Mouse (Mus musculus) CH12.LX (cell line): ENCODE data around the gene Pvalb. TPM values are rescaled to one million over a fixed set of nuclear protein-coding genes. Genes with fewer than 3 reads are reported as not detected.

Experiments used
- DNase-seq: peaks from one replicate; pipeline ENCODE4 v3.0.0-alpha.2; 2013; ENCODE audit errors: extremely low read depth
- H3K27ac ChIP-seq: 2 replicates; pipeline ENCODE4 v1.5.1; 2012; ENCODE audit warnings: low read depth, mild to moderate bottlenecking, control low read depth, moderate library complexity; ENCODE audit not compliant: insufficient read depth
- H3K27me3 ChIP-seq: replicated peaks from 2 replicates; pipeline ENCODE3; 2012; ENCODE audit warnings: inconsistent platforms
- H3K36me3 ChIP-seq, 2 experiments: replicated peaks in 1 of 2; 2 replicates each; pipeline versions ENCODE3 to v1.6.1; 2012; ENCODE audit warnings: inconsistent platforms in 1 of 2, low read length in 1 of 2, mild to moderate bottlenecking in 1 of 2, mixed read lengths in 1 of 2, moderate library complexity in 1 of 2; ENCODE audit not compliant: control insufficient read depth in 1 of 2, insufficient read depth in 1 of 2
- H3K4me1 ChIP-seq, 2 experiments: 2 replicates each; pipeline ENCODE4 v1.6.1; 2012; ENCODE audit warnings: inconsistent platforms in 1 of 2, moderate library complexity in 1 of 2; ENCODE audit not compliant: insufficient read depth in 2 of 2, control insufficient read depth in 1 of 2
- H3K4me2 ChIP-seq: 2 replicates; pipeline ENCODE4 v1.6.1; 2012; ENCODE audit warnings: low read depth, mild to moderate bottlenecking, control low read depth; ENCODE audit not compliant: poor library complexity, insufficient read depth, severe bottlenecking
- H3K4me3 ChIP-seq, 3 experiments: fragments of 150-350 bp in 1 of 3; sonication (generic) in 1 of 3; replicated peaks in 1 of 3; 2 replicates each; pipeline versions ENCODE3 to v1.5.1; 2011 to 2012; ENCODE audit warnings: low read depth in 2 of 3, low read length in 2 of 3, mild to moderate bottlenecking in 2 of 3, moderate library complexity in 2 of 3, control low read depth in 1 of 3, improper control_type of control experiment in 1 of 3, inconsistent platforms in 1 of 3, mixed read lengths in 1 of 3; ENCODE audit not compliant: poor library complexity in 1 of 3
- H3K79me2 ChIP-seq: replicated peaks from 2 replicates; pipeline ENCODE4 v1.6.1; 2012; ENCODE audit warnings: mild to moderate bottlenecking, moderate library complexity; ENCODE audit not compliant: control insufficient read depth, poor library complexity, insufficient read depth, severe bottlenecking; ENCODE audit errors: extremely low read depth
- H3K9ac ChIP-seq: 2 replicates; pipeline ENCODE4 v1.6.1; 2012; ENCODE audit warnings: low read depth, mild to moderate bottlenecking, control low read depth, moderate library complexity; ENCODE audit not compliant: insufficient read depth
- H3K9me3 ChIP-seq: replicated peaks from 2 replicates; pipeline ENCODE3; 2012; ENCODE audit warnings: low read length, inconsistent platforms, mixed read lengths
- BHLHE40 ChIP-seq: IDR thresholded peaks from 2 replicates; pipeline ENCODE4 v1.6.1; 2011; ENCODE audit warnings: mild to moderate bottlenecking, low read depth, low read length, improper control_type of control experiment
- CHD1 ChIP-seq: IDR thresholded peaks from 2 replicates; pipeline ENCODE4 v1.6.1; 2012; ENCODE audit warnings: low read depth, low read length, improper control_type of control experiment, inconsistent platforms
- CHD2 ChIP-seq: IDR thresholded peaks from 2 replicates; pipeline ENCODE4 v1.6.1; 2011; ENCODE audit warnings: low read length, improper control_type of control experiment
- CTCF ChIP-seq, 2 experiments: IDR thresholded peaks in 1 of 2; conservative IDR thresholded peaks in 1 of 2; 2 replicates each; pipeline ENCODE4 v1.5.1; 2011 to 2012; ENCODE audit warnings: low read depth in 2 of 2, low read length in 2 of 2, improper control_type of control experiment in 1 of 2, inconsistent platforms in 1 of 2, mild to moderate bottlenecking in 1 of 2, moderate library complexity in 1 of 2
- ELF1 ChIP-seq: IDR thresholded peaks from 2 replicates; pipeline ENCODE4 v1.6.1; 2014; ENCODE audit warnings: low read depth, mild to moderate bottlenecking, inconsistent platforms, low read length, improper control_type of control experiment
- EP300 ChIP-seq: IDR thresholded peaks from 2 replicates; pipeline ENCODE4 v1.6.1; 2011; ENCODE audit warnings: low read length, improper control_type of control experiment
- ETS1 ChIP-seq: conservative IDR thresholded peaks from 2 replicates; pipeline ENCODE4 v1.6.1; 2012; ENCODE audit warnings: low read depth, mild to moderate bottlenecking, inconsistent platforms, low read length, improper control_type of control experiment, moderate library complexity
- GABPA ChIP-seq: IDR thresholded peaks from 2 replicates; pipeline ENCODE4 v1.6.1; 2012; ENCODE audit warnings: low read depth, low read length, improper control_type of control experiment, inconsistent platforms; ENCODE audit not compliant: insufficient replicate concordance
- HCFC1 ChIP-seq: IDR thresholded peaks from 2 replicates; pipeline ENCODE4 v1.6.1; 2012; ENCODE audit warnings: low read depth, mild to moderate bottlenecking, inconsistent platforms, low read length, improper control_type of control experiment
- IRF4 ChIP-seq: IDR thresholded peaks from 2 replicates; pipeline ENCODE4 v1.6.1; 2014; ENCODE audit warnings: low read depth, mild to moderate bottlenecking, inconsistent platforms, low read length, improper control_type of control experiment
- JUN ChIP-seq: IDR thresholded peaks from 2 replicates; pipeline ENCODE4 v1.6.1; 2011; ENCODE audit warnings: low read depth, mild to moderate bottlenecking, low read length, improper control_type of control experiment, moderate library complexity; ENCODE audit not compliant: insufficient read depth
- JUND ChIP-seq: conservative IDR thresholded peaks from 2 replicates; pipeline ENCODE4 v1.6.1; 2011; ENCODE audit warnings: low read depth, low read length, improper control_type of control experiment
- KAT2A ChIP-seq: IDR thresholded peaks from 2 replicates; pipeline ENCODE4 v1.6.1; 2012; ENCODE audit warnings: low read length, improper control_type of control experiment, inconsistent platforms; ENCODE audit not compliant: insufficient replicate concordance
- MAFK ChIP-seq: IDR thresholded peaks from 2 replicates; pipeline ENCODE4 v1.6.1; 2011; ENCODE audit warnings: low read length, improper control_type of control experiment; ENCODE audit not compliant: insufficient replicate concordance
- MAX ChIP-seq: IDR thresholded peaks from 2 replicates; pipeline ENCODE4 v1.6.1; 2011; ENCODE audit warnings: low read length, improper control_type of control experiment
- MAZ ChIP-seq: IDR thresholded peaks from 2 replicates; pipeline ENCODE4 v1.6.1; 2012; ENCODE audit warnings: low read depth, mild to moderate bottlenecking, inconsistent platforms, low read length, improper control_type of control experiment, moderate library complexity
- MEF2A ChIP-seq: IDR thresholded peaks from 2 replicates; pipeline ENCODE4 v1.6.1; 2014; ENCODE audit warnings: low read depth, mild to moderate bottlenecking, inconsistent platforms, low read length, improper control_type of control experiment, borderline replicate concordance
- MXI1 ChIP-seq: IDR thresholded peaks from 2 replicates; pipeline ENCODE4 v1.6.1; 2011; ENCODE audit warnings: mild to moderate bottlenecking, low read depth, low read length, improper control_type of control experiment
- MYC ChIP-seq: IDR thresholded peaks from 2 replicates; pipeline ENCODE4 v1.6.1; 2011; ENCODE audit warnings: low read depth, mild to moderate bottlenecking, improper control_type of control experiment, low read length
- NELFE ChIP-seq: IDR thresholded peaks from 2 replicates; pipeline ENCODE4 v1.6.1; 2011; ENCODE audit warnings: low read depth, low read length, improper control_type of control experiment
- PAX5 ChIP-seq: IDR thresholded peaks from 2 replicates; pipeline ENCODE4 v1.6.1; 2012; ENCODE audit warnings: low read length, inconsistent platforms, mixed read lengths
- POLR2A ChIP-seq: IDR thresholded peaks from 2 replicates; pipeline ENCODE4 v1.6.1; 2011; ENCODE audit warnings: low read depth, mild to moderate bottlenecking, improper control_type of control experiment, low read length
- POLR2AphosphoS2 ChIP-seq: IDR thresholded peaks from 2 replicates; pipeline ENCODE4 v1.6.1; 2011; ENCODE audit warnings: low read depth, low read length, improper control_type of control experiment
- RAD21 ChIP-seq: IDR thresholded peaks from 2 replicates; pipeline ENCODE4 v1.6.1; 2011; ENCODE audit warnings: low read depth, mild to moderate bottlenecking, low read length, improper control_type of control experiment, moderate library complexity
- RCOR1 ChIP-seq: conservative IDR thresholded peaks from 2 replicates; pipeline ENCODE4 v1.6.1; 2012; ENCODE audit warnings: low read depth, mild to moderate bottlenecking, inconsistent platforms, low read length, improper control_type of control experiment
- SIN3A ChIP-seq: IDR thresholded peaks from 2 replicates; pipeline ENCODE4 v1.6.1; 2012; ENCODE audit warnings: low read length, improper control_type of control experiment, inconsistent platforms
- SMC3 ChIP-seq: IDR thresholded peaks from 2 replicates; pipeline ENCODE4 v1.6.1; 2011; ENCODE audit warnings: low read depth, low read length, improper control_type of control experiment
- TBP ChIP-seq: conservative IDR thresholded peaks from 2 replicates; pipeline ENCODE4 v1.6.1; 2011; ENCODE audit warnings: low read depth, low read length, improper control_type of control experiment
- TCF12 ChIP-seq: IDR thresholded peaks from 2 replicates; pipeline ENCODE4 v1.6.1; 2014; ENCODE audit warnings: low read depth, mild to moderate bottlenecking, inconsistent platforms, low read length, improper control_type of control experiment
- UBTF ChIP-seq: IDR thresholded peaks from 2 replicates; pipeline ENCODE4 v1.6.1; 2012; ENCODE audit warnings: low read depth, mild to moderate bottlenecking, inconsistent platforms, low read length, improper control_type of control experiment, moderate library complexity
- USF2 ChIP-seq: conservative IDR thresholded peaks from 2 replicates; pipeline ENCODE4 v1.6.1; 2011; ENCODE audit warnings: low read depth, low read length, improper control_type of control experiment
- ZC3H11A ChIP-seq: IDR thresholded peaks from 2 replicates; pipeline ENCODE4 v1.6.1; 2012; ENCODE audit warnings: low read depth, mild to moderate bottlenecking, inconsistent platforms, low read length, improper control_type of control experiment
- ZMIZ1 ChIP-seq: IDR thresholded peaks from 2 replicates; pipeline ENCODE4 v1.6.1; 2012; ENCODE audit warnings: low read depth, mild to moderate bottlenecking, inconsistent platforms, low read length, improper control_type of control experiment
- ZNF384 ChIP-seq: IDR thresholded peaks from 2 replicates; pipeline ENCODE4 v1.6.1; 2012; ENCODE audit warnings: low read depth, low read length, improper control_type of control experiment, inconsistent platforms
- dilution Hi-C: fragments of 300-500 bp; cut with MboI; formaldehyde crosslinking; loops from 2 replicates; pipeline ENCODE4 v1.14.3; 2020; ENCODE audit warnings: low sequenced_read_pairs; ENCODE audit not compliant: extremely low pct_unique_long_range_greater_than_20kb, extremely low pct_ligation_motif_present
- in situ Hi-C: fragments of 300-500 bp; cut with MboI; formaldehyde crosslinking; loops from 3 replicates; pipeline ENCODE4 v1.14.3; 2019; ENCODE audit warnings: low sequenced_read_pairs, low pct_ligation_motif_present, low pct_unique_long_range_greater_than_20kb, mixed read lengths
- polyA plus RNA-seq: library from polyadenylated mRNA; unstranded; fragments of >175 nt; gene quantifications from 2 replicates; pipeline ENCODE4 v1.2.1, GENCODE M21; 2012; ENCODE audit warnings: low read depth; ENCODE audit not compliant: insufficient read length
- total RNA-seq, 2 experiments: library from RNA; depleted of rRNA; stranded (reverse); fragments of 300-350 nt in 1 of 2; fragments of >200 nt in 1 of 2; gene quantifications; 2 replicates each; pipeline ENCODE4 v1.2.3; 2012 to 2014

Pvalb gene
- total and polyA plus RNA-seq, 3 experiments = 11.4 to 16.4 (median 12.8) TPM

DNA sequence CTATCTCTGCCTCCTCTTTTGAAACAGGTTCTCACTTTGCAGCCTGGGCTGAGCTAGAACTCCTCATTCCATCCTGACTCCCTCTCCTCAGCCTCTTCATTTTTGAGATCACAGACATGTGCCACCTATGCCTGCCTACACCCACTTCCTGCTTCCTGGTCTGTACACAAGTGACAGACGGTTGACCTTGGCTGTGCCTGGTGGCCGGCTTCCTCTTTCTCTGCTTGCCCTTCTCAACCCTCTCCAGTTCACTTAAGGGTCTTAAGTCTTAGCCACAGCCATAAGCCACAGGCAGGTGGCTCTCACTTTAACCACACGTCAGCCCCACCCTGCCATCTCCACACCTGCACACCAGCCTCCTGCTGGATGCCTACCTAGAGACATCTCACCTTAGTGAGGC, 42.2 kb upstream of the Pvalb start (continued):
- TF ChIP-seq IRF4 (no peak), ELF1 (peak; percentile 90), TBP (no peak), JUND (no peak), RAD21 (no peak; the same call in 1 of the 2 replicates), CTCF (conservative IDR thresholded peaks at IDR 0.05 in 1 of 2, IDR thresholded peaks at IDR 0.05 in 1 of 2; ENCODE audit: low read depth in 2 of 2, low read length in 2 of 2) (no peak; a peak in 1 of 4 replicates), POLR2AphosphoS2 (0 out of 2 replicates have a peak, but pooled peaks have one; percentile 26), NELFE (no peak), MAFK (no peak), GABPA (no peak), SMC3 (0 out of 2 replicates have a peak, but pooled peaks have one; percentile 21), SIN3A (no peak), UBTF (no peak), MXI1 (peak; percentile 59; the same call in 1 of the 2 replicates), MAX (no peak; the same call in 1 of the 2 replicates), BHLHE40 (peak; percentile 66), JUN (no peak), POLR2A (no peak; the same call in 1 of the 2 replicates), ZC3H11A (no peak), MYC (peak; percentile 58; the same call in 1 of the 2 replicates)

DNA sequence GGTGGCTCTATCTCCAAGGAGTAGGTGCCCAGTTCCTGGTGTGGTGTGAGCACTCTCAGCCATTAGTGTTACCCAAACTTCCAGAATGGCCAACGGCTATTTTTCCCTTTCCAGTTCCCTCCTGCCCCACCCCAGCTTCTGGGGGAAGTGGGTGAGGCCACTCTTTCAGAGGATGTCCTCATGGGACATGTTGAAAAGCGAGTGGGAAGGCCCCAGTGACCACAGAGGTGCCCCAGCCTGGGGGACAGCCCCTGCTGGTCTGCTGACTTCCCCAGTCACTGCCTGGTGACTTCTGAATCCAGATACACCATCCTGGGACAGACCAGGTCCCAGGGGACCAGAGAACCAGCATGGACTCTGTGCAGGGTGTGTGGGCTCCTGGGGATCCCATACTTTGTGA, 41.5 kb upstream of the Pvalb start:
- in situ Hi-C loops = loop anchor here (5.0 to 10.0 kb wide), 2 partner anchors 65 to 273 kb away; partner anchors contain the start of gene Eif3d
- dilution Hi-C loops = no loop called here
- Histone ChIP-seq H3K4me1 (peaks cover 39 to 66% of the 10 kb centered on the region in 2 experiments), H3K4me2 (peak overlapping the region; percentile 86), H3K9ac (peak overlapping the region; percentile 87), H3K79me2 (peaks cover 24% of the 10 kb centered on the region), H3K27ac (peak overlapping the region; percentile 98), H3K27me3 (no peaks in the 10 kb centered on the region), H3K4me3 (peak overlapping the region; percentile 63 to 85 (median 84)), H3K9me3 (no peaks in the 10 kb centered on the region), H3K36me3 (peaks cover 39 to 42% of the 10 kb centered on the region in 2 experiments)
- DNase-seq = peak; percentile 90
- TF ChIP-seq ELF1 (peak; percentile 56), MYC (peak; percentile 88), IRF4 (peak; percentile 95), ZMIZ1 (no peak; the same call in 1 of the 2 replicates), CHD2 (peak; percentile 90), PAX5 (no peak), NELFE (0 out of 2 replicates have a peak, but pooled peaks have one; percentile 62), TCF12 (peak; percentile 98), BHLHE40 (peak; percentile 95), MAZ (peak; percentile 98), CHD1 (no peak), EP300 (peak; percentile 96), JUN (peak; percentile 19; the same call in 1 of the 2 replicates), USF2 (no peak), ETS1 (peak; percentile 96), TBP (peak; percentile 59), ZNF384 (no peak), MEF2A (peak; percentile 90), UBTF (no peak), GABPA (no peak), SMC3 (peak; percentile 14; the same call in 1 of the 2 replicates), JUND (peak; percentile 51; the same call in 1 of the 2 replicates), POLR2AphosphoS2 (no peak), RAD21 (no peak; the same call in 1 of the 2 replicates), MAFK (peak; percentile 77; the same call in 1 of the 2 replicates), HCFC1 (peak; percentile 33; the same call in 1 of the 2 replicates), POLR2A (peak; percentile 69), KAT2A (peak; percentile 80; the same call in 1 of the 2 replicates), RCOR1 (peak; percentile 98)
